Mouse (Mus musculus): ENCODE results near the gene Polr3h.
"Not testable (repeated sequence)": the region's sequence is repeated elsewhere in the genome, so short reads cannot be mapped to it uniquely, and the experiment has no call there.

The Polr3h gene

DNA sequence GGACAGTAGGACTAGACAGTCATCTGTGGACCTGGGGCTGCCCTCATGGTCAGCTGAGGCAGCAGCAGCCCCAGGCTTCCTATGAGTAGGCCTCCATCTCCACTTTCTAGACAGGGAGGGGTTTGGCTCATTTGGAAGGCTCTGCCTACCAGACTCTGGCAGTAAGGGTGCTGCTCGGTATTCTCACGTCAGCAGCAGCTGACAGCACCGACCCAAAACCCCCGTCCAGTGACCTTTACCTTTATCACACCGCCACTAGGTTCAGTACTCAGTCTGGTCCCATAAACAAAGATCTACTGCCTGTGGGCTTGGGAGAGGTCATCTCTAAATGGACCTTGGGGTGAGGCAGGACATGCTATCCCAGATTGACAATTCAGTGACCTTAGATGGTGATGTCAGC is 10.4 kb downstream of the Polr3h start:
- no peak for DNase-seq

DNA sequence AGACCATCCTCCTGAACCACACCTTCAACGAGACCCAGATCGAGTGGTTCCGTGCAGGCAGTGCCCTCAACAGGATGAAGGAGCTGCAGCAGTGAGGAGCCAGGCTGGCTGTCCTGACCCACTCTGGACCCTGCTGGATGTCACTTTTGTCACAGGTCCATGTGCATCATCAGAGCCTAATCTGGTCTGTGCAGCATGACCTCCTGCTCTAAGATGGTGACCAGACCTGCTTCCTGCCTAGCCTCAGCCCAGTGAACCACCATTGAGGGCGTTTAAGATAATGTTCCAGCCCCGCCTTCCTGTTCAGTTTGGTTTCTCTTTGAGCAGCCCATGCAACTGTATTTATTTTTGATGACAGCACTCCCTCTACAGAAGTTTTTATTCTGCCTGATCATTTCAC is 11.4 kb downstream of the Polr3h start:
- no peak for DNase-seq

- DNase-seq: peak; percentile 36 to 40
These were observed 13.5 kb downstream of the Polr3h start for GRCm38 (mm10) chr15:81912498-81912897.

DNA sequence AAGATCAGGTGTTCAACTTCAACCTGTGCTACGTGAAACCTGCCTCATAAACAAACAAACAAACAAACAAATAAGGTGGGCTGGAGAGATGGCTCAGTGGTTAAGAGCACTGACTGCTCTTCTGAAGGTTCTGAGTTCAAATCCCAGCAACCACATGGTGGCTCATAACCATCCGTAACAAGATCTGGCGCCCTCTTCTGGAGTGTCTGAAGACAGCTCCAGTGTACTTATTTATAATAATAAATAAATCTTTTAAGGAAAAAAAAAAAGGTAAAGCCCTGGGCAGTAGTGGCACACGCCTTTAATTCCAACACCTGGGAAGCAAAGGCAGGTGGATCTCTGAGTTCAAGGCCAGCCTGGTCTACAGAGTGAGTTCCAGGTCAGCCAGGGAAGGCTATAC is 17.3 kb downstream of the Polr3h start:
- DNase-seq: not testable (repeated sequence)

- no peak for DNase-seq
These were observed 18.1 kb downstream of the Polr3h start for GRCm38 (mm10) chr15:81907953-81908352.

- peak; percentile 90 for DNase-seq
These were observed 21.1 kb downstream of the Polr3h start for GRCm38 (mm10) chr15:81904939-81905338.

DNA sequence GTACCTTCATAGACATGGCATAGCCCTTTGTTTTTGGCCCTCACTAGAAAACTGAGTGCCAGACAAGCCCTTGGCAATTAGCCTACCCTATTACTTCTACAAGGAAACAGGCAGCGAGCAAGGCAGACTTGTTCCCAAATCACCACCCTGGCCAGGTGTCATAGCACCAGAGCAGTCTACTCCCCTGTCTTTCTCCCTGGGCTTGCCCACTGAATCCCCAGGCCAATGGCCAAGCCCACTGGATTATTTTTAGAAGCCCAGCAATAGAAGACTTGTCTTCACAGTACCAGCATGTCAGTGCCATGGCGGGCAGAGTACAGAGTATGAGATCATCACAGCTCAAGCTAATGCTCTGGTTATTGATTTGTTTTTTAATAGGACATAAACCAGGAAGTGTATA is 27.3 kb downstream of the Polr3h start:
- no peak for DNase-seq

GRCm38 (mm10) chr15:81897607-81898285 is 28.3 kb downstream of the Polr3h start:
- DNase-seq: no peak

- DNase-seq: no peak
These were observed 29.6 kb downstream of the Polr3h start for GRCm38 (mm10) chr15:81896407-81896806.

DNA sequence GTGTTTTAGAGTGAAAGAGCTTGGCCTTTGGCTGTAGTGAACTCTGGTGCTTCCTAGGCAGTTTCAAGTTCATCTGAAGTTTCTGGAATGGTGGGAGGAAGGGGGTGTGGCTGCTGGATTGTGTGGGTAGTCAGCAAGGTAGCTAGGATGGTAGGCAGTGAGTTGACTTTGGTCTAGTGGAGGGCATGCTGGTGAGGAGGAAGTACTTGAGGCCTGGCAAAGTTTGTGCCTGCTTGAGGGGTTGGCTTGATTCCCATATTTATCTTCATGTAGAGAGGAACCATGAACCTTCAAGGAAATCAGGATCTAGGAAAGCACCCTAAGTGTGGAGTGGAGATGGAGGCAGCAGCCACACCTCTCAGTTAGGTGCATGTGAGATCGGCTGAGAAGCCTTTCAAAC is 32.0 kb downstream of the Polr3h start:
- no peak for DNase-seq

- no peak for DNase-seq
These were observed 34.0 kb downstream of the Polr3h start for GRCm38 (mm10) chr15:81891822-81892580.

- DNase-seq: no peak
These were observed 34.8 kb downstream of the Polr3h start for GRCm38 (mm10) chr15:81891140-81891802.

DNA sequence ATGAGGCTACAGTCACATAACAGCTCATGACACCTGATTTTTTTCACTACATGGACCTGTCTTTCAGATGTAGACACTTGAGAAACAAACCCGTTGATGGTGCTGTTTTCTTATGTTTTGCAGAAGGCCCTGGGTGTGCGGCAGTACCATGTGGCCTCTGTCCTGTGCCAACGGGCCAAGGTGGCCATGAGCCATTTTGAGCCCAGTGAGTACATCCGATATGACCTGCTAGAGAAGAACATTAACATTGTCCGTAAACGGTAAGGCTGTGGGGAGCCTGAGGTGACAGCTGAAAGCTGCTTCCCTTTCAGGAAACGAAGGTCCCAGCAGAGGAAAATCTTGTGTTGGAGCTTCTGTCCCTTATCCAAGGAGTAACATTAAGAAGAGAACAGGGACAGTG is 36.9 kb downstream of the Polr3h start:
- no peak for DNase-seq

- no peak for DNase-seq
These were observed 39.1 kb downstream of the Polr3h start for GRCm38 (mm10) chr15:81886795-81887550.

- peak; percentile 30 to 33 for DNase-seq
These were observed 40.6 kb downstream of the Polr3h start for GRCm38 (mm10) chr15:81885418-81885934.

- DNase-seq: no peak
These were observed 43.7 kb downstream of the Polr3h start for GRCm38 (mm10) chr15:81882348-81882747.

DNA sequence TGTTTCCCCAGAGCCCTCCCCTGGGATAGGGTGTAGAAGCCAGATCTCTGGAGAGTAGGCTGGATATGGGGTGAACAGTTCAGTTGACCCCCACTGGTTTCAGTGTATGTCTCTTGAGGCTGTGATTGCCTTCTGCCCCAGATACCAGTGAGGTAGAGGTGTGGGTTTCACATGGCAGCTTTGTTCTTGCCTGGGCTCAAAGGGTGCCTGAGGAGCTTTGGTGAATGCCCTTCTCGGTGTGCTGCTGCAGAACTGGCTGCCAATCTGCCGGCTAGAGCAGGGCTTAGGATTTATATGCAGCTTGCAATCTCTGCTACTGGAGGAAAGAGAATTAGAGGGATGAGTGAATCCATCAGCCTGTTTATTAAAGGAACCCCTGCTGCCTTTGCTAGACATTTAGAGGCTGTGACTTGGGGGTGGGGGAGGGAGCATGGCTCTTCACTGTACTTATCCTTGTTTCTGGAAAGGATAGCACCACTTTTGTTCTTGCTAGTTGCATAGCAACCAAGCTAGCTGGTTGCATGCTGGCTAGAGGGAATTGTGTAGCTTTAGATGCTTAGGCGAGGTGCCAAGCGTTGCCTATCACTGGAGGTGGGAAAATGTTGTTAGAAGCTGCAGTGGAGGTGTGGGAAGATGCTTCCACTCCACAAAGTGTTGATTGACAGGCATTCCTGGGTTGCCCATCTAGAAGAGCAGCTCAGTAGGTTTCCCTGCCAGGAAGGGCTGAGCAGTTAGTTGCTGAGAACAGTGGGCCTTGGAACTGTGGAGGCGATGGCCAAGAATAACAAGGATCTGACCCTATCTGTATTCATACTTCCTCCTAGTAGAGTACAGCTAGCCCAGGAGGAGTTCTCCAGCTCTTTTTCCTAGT is 46.3 kb downstream of the Polr3h start:
- DNase-seq: peak in 1 of 2 experiments; percentile 17

DNA sequence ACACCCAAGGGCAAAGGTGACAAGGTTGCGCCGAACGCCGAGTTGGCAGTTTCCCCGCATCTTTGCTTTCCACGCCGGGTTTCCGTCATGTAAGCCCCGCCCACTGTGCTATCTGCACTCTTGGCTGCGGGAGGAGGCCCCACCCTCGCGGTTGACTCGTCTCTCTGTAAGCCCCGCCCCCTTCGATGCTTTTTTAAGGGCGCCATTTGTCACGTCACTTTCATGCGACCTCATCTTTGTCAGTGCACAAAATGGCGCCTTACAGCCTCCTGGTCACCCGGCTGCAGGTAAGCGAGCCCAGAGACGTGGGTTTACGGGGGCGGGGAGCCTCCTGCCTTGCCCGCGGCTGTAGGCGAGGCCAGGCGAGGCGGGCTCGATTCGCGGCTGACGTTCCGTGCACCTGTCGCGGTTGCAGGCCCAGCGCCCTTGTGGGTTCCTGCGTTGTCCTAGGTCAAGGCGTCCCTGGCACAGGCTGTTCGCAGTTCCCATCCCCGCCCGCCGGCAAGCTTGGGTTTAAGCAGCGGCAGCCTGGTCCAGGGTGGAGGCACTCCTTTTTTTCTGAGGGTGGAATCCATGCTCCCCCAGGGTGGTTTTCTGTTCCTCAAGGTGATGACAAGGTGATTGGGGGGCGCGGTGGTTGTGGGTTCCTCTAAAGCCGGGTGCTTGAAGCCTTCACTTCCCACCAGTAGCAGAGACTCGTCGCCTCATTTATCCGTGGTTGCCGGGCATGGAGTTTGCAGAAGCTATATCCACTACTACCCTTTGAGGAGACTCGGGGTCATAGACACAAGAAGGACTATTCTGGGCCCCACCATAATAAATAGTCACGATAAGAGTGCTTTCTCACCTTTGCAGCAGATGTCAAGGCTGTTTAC is 53.5 kb downstream of the Polr3h start, which contains the start of gene Aco2:
Aco2 (plus strand) TSS at position 48 of the 875 bp plus-strand sequence.
- peak; percentile 99 to 100 for DNase-seq

- DNase-seq: peak; percentile 91 to 94
These were observed 54.3 kb downstream of the Polr3h start, which contains the start of gene Phf5a for GRCm38 (mm10) chr15:81871604-81872261. TSS of gene Phf5a (minus strand) at chr15:81871911.

DNA sequence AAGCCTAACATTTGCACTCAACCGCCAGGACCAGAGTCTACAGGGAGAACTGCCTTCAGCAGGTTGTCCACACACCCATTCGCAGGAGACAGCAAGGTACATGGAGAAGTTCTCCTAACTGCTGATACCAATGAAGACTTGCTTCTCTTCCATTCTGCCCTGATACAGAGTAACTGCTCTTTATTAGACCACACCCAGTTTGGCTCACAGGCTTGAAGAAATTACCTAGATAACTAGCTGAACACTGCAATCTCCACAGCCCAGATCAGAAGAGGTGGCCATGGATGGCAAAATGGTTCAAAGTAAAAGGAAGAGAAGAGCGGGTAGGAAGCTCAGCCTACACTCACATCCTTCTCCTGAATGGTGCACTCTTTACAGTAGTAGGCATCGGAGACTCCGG is 56.1 kb downstream of the Polr3h start:
- no peak for DNase-seq

All from kidney, postnatal 4 days (tissue).